In the genomic region with DNA sequence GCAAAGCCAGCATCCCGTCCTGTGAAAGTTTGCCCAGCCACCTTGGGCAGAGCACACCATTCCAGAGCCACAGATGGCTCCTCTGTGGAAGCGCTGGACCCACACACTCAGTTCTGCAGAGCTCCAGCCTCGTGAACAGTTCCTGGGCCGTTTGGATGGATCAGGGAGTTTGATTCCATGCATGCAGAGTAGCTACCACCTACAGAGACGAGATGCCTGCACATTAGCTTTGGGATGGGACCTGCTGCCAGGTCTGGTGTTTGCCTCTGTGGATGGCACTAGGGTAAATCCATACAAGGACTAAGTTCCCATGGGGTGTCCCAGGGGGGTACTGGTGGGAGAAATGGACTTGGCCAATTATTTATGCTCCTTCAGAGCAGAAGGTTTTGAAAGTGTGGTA, we compare ENCODE assay signal across 8 mouse cellular contexts.
DNase-seq lines count a peak whose midpoint lies in the region; ATAC-seq lines count a peak whose summit lies in the region.

No protein-coding gene starts in this region.

- peak overlapping the region; percentile 4; the same call in 1 of the 2 replicates for H3K4me3 ChIP-seq in kidney, embryonic 14.5 days (ENCODE audit: low read length)
- no peak overlapping the region for H3K4me3 ChIP-seq in embryonic facial prominence, embryonic 11.5 days (ENCODE audit: low read depth, low read length)
- no peak overlapping the region for H3K4me3 ChIP-seq in hindbrain, embryonic 10.5 days
- no peak overlapping the region for H3K4me3 ChIP-seq in liver, embryonic 15.5 days (replicated peaks)

- DNase-seq in kidney, adult 11 months, result no peak
- no peak for DNase-seq in embryonic facial prominence, embryonic 11.5 days (ENCODE audit: low spot score)
- DNase-seq in hindbrain, embryonic 10.5 days (ENCODE audit: low spot score), result no peak
- DNase-seq in adrenal gland, adult 18-20 months (ENCODE audit: low spot score in 2 of 2), result no peak
- DNase-seq in cerebellum, postnatal 10 days, result no peak

- no peak for ATAC-seq in kidney, embryonic 14.5 days (ENCODE audit: low FRiP score, low TSS enrichment)
- 0 out of 2 replicates have a peak, but pooled peaks have one; percentile 26 for ATAC-seq in embryonic facial prominence, embryonic 11.5 days (replicated peaks; ENCODE audit: insufficient number of reproducible peaks, low FRiP score, low TSS enrichment, low read depth)
- no peak for ATAC-seq in liver, embryonic 15.5 days (ENCODE audit: insufficient read depth)
- no peak for ATAC-seq in megakaryocyte progenitor cell, adult 5-6 weeks (replicated peaks; ENCODE audit: poor library complexity)

- WGBS in kidney, embryonic 14.5 days, result 47% methylated on average over 5 of the region's 5 CpGs
- WGBS in embryonic facial prominence, embryonic 11.5 days, result 57% methylated on average over 5 of the region's 5 CpGs
- 65% methylated on average over 5 of the region's 5 CpGs for WGBS in hindbrain, embryonic 10.5 days
- WGBS in liver, embryonic 15.5 days (ENCODE audit: insufficient replicate concordance), result 38% methylated on average over 5 of the region's 5 CpGs

- H3K4me2 ChIP-seq in kidney, embryonic 14.5 days (replicated peaks; ENCODE audit: low read depth, low read length), result peak overlapping the region; percentile 39
- H3K4me2 ChIP-seq in embryonic facial prominence, embryonic 11.5 days (ENCODE audit: low read depth, low read length), result no peak overlapping the region
- peak overlapping the region; percentile 69 for H3K4me2 ChIP-seq in liver, embryonic 15.5 days

- peak overlapping the region; percentile 37; the same call in 1 of the 2 replicates for H3K9ac ChIP-seq in kidney, embryonic 14.5 days (ENCODE audit: low read depth, low read length)
- H3K9ac ChIP-seq in embryonic facial prominence, embryonic 11.5 days (replicated peaks; ENCODE audit: low read length), result no peak overlapping the region
- H3K9ac ChIP-seq in liver, embryonic 15.5 days, result no peak overlapping the region

- no peaks in the 10 kb centered on the region for H3K9me3 ChIP-seq in kidney, embryonic 14.5 days (ENCODE audit: control insufficient read depth, low read length)
- H3K9me3 ChIP-seq in embryonic facial prominence, embryonic 11.5 days (replicated peaks; ENCODE audit: control insufficient read depth, low read length), result no peaks in the 10 kb centered on the region
- no peaks in the 10 kb centered on the region for H3K9me3 ChIP-seq in hindbrain, embryonic 10.5 days
- H3K9me3 ChIP-seq in liver, embryonic 15.5 days (replicated peaks), result no peaks in the 10 kb centered on the region

- H3K27me3 ChIP-seq in kidney, embryonic 14.5 days (ENCODE audit: control insufficient read depth, insufficient read depth, low read length), result no peaks in the 10 kb centered on the region
- H3K27me3 ChIP-seq in embryonic facial prominence, embryonic 11.5 days (ENCODE audit: control insufficient read depth, insufficient read depth, low read length), result no peaks in the 10 kb centered on the region
- H3K27me3 ChIP-seq in hindbrain, embryonic 10.5 days (ENCODE audit: insufficient read depth, poor library complexity, severe bottlenecking), result peaks cover 7% of the 10 kb centered on the region; the same call in 1 of the 2 replicates
- no peaks in the 10 kb centered on the region for H3K27me3 ChIP-seq in liver, embryonic 15.5 days

- peak overlapping the region; percentile 68; the same call in 1 of the 2 replicates for H3K27ac ChIP-seq in kidney, embryonic 14.5 days (ENCODE audit: low read depth, low read length)
- H3K27ac ChIP-seq in embryonic facial prominence, embryonic 11.5 days (replicated peaks; ENCODE audit: low read depth, low read length), result peak overlapping the region; percentile 60
- H3K27ac ChIP-seq in hindbrain, embryonic 10.5 days, result peak overlapping the region; percentile 88
- H3K27ac ChIP-seq in liver, embryonic 15.5 days (replicated peaks), result peak overlapping the region; percentile 68

- H3K4me1 ChIP-seq in kidney, embryonic 14.5 days (ENCODE audit: control insufficient read depth, insufficient read depth, low read length), result peaks cover 29% of the 10 kb centered on the region
- H3K4me1 ChIP-seq in embryonic facial prominence, embryonic 11.5 days (ENCODE audit: control insufficient read depth, insufficient read depth, low read length), result peaks cover 14% of the 10 kb centered on the region
- H3K4me1 ChIP-seq in hindbrain, embryonic 10.5 days (replicated peaks), result peaks cover 64% of the 10 kb centered on the region
- H3K4me1 ChIP-seq in liver, embryonic 15.5 days (replicated peaks), result peaks cover 51% of the 10 kb centered on the region

- peaks cover 9% of the 10 kb centered on the region; the same call in 1 of the 2 replicates for H3K36me3 ChIP-seq in kidney, embryonic 14.5 days (ENCODE audit: control insufficient read depth, insufficient read depth, low read length)
- no peaks in the 10 kb centered on the region for H3K36me3 ChIP-seq in embryonic facial prominence, embryonic 11.5 days (replicated peaks; ENCODE audit: control insufficient read depth, insufficient read depth, low read depth, low read length)
- H3K36me3 ChIP-seq in hindbrain, embryonic 10.5 days, result peaks cover 45% of the 10 kb centered on the region
- no peaks in the 10 kb centered on the region for H3K36me3 ChIP-seq in liver, embryonic 15.5 days (replicated peaks)
